Mouse (Mus musculus): Measurements from ENCODE around the gene Ankmy1.
A peak's percentile ranks its signal among the peaks of the same experiment; 100 is the strongest.

DNA sequence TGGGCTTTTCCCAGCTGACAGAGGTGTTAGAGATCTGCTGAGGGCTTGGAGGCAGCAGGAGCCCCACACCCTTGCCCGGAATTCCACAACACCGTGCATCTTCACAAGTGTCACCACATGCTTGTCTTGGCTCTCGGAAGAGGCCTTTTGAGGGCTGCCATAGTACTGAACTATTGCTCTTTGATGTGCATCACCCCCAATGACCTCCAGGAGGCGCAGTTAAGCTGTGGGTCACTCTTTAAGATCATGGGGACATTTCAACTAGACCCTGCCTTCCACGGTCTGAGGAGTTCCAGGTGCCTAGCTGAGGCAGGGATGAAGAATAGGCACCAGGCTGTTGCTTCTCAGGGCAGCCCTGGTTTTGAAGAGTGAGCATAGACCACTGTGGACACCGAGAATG lies 46.7 kb upstream of the Ankmy1 start:
- TF ChIP-seq POLR2A (IDR thresholded peaks at IDR 0.05; ENCODE audit: extremely low read depth, insufficient read depth, low read length) (no peak), CTCF (IDR thresholded peaks at IDR 0.05; ENCODE audit: low read depth, low read length) (peak; percentile 56; the same call in 1 of the 2 replicates)

Measured in liver, adult 2 months (tissue).